Mouse (Mus musculus): ENCODE measurements around the gene Srrm4.

Gene Srrm4

DNA sequence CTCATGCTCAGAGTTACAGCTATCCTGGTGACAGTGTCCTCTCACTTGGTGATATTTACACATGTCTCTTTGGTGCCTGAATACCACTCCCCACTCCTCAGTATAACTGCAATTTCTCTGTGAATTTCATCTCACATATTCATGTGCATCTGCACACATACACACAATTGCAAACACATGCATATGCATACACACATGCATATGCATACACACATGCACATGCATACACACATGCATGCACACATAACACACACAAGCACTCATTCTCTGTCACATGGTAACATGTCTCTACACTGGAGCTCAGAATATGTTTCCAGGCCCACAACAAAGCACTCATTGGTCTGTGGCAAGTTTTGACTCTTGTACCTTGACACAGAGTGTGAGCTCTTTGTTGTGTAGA lies 39.0 kb downstream of the Srrm4 start:
- DNase-seq, result no peak

GRCm38 (mm10) chr5:116545746-116546145 lies 45.9 kb downstream of the Srrm4 start:
- no peak for DNase-seq

GRCm38 (mm10) chr5:116542317-116542716 lies 49.3 kb downstream of the Srrm4 start:
- no peak for DNase-seq

DNA sequence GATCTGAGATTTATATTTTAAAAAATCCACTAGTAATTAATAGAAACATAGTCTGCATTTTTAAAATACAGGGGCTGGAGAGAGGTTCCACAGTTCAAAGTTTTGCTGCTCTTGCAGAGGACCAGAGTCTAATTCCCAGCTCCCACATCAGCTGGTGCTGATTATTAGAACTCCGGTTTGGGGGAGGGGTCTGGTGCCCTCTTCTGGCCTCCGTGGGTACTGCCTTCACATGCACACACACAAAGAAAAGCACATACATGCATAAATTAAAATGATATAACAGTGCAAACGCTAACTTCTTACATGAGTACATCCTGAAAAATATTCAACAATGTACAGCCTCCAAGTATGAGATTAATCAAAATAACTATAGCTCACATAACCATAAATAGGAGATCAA lies 50.5 kb downstream of the Srrm4 start:
- DNase-seq, result no peak

GRCm38 (mm10) chr5:116539360-116539759 lies 52.3 kb downstream of the Srrm4 start:
- no peak for DNase-seq

GRCm38 (mm10) chr5:116538491-116538890 lies 53.1 kb downstream of the Srrm4 start:
- DNase-seq, result no peak

GRCm38 (mm10) chr5:116526324-116526723 lies 65.3 kb downstream of the Srrm4 start:
- DNase-seq, result no peak

GRCm38 (mm10) chr5:116525308-116525707 lies 66.3 kb downstream of the Srrm4 start:
- DNase-seq, result no peak

DNA sequence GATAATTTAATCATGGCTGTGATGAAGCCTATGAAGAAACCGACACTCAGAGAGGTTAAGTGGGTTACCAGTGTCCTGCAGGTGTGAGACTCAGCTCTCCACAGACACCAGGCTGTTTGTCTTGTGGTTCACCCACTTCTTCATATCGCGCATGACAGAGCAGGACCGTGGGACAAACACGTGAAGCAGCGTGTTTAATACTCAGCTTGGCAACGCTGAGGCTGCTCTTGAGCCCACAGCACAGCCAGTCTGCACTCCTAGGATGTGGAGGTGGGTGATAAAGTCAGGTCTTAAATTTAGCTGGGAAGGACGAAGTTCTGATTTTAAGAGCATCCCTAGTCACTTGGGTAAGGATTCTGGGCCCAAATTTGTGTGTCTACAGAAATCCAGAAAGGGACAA lies 68.1 kb downstream of the Srrm4 start:
- DNase-seq, result no peak

DNA sequence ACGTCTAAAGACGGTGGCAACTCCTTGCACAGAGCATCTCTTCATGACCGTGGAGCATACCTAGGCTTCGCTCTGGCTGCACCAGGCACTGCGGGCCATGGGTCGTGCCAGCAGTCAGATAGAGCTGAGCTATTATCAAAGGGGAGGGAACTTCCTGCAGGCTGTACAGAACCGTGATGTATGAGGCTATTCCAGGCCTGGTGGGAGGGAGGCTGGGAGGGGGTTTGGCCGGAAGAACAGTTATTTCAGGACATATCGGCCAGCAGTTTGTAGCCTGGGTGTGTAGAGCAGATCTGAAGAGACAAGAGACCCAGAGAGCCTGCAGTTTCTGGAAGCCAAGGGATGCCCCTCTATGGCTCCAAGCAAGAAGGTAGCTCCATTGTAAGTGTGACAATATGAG lies 68.5 kb downstream of the Srrm4 start:
- peak; percentile 4 to 18 for DNase-seq

- no peak for DNase-seq
These were observed 69.3 kb downstream of the Srrm4 start for GRCm38 (mm10) chr5:116522273-116522672.

DNA sequence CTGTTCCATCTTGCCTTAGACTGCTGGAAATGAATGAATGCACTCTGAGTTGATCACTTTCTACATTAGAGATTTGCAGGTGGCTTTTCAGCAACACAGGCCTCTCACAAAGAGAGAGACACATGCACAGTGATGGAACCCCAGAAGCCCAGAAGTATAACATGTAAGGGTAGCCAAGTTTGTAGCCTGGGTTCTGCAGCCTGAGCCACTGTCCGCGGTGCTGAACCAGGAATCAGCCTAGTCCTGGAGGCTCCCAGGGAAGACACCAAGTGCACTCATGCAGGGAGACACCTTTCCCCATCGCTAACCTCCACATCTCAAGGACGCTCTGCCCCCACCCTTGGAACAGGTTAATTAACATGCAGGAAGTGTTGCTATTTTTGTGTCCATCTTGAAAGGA lies 73.6 kb downstream of the Srrm4 start:
- no peak for DNase-seq

DNA sequence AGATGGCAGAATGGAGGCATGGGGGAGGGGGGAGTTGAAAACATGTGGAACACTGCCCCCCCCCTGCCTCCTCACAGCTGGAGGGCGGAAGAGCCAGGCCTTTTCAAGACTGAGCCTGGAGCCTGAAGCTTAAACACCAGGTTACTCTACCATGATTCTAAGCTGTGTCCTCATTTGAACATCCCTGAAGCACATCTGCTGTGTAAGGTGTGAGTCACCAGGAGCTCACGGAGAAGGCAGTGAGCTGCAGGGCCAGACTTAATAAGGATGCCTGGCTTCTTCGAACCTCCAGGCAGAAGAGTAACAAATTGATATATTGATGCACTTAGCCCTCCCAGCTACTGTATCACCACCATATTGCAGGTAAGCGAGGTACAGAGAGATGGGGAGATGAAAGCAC lies 79.5 kb downstream of the Srrm4 start:
- DNase-seq, result no peak

DNA sequence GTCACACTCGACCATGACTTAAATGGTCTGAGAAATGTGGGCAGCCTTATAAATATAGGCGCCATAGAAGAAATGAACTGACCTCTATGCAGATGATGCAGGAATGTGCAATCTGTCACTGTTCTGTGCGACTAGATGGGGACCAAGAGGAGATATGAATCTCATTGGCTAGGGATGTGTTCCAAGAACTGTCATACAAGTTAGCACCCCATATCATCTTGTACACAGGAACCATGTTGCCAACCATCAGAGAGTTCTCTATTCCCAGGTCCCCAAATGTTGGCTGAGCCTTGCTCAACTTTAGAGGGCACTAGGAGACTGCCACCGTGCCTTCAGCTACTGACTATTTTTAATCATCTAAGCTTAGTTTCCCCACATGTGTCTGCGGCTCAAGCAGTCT lies 81.4 kb downstream of the Srrm4 start:
- no peak for DNase-seq

DNA sequence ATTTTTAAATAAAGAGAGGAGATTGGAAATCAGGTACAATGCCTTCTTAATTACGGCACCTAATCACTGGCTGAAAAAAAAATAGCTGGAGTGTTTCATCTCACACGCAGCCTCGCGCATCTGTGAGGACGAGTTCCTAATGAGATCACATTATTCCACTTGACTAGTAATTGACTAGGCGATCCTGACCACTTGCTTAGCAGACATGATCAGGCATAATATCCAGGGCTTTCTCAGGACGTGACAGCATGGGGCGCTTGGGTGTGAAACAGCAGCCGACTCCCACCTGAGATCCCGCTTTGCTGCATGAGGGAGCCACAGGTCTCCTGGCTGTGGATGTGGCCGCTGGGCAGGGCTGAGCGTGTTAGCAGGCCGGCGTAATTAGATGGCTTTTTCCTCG lies 90.3 kb downstream of the Srrm4 start:
- DNase-seq, result no peak

- no peak for DNase-seq
These were observed 92.6 kb downstream of the Srrm4 start for GRCm38 (mm10) chr5:116498880-116499640.

DNA sequence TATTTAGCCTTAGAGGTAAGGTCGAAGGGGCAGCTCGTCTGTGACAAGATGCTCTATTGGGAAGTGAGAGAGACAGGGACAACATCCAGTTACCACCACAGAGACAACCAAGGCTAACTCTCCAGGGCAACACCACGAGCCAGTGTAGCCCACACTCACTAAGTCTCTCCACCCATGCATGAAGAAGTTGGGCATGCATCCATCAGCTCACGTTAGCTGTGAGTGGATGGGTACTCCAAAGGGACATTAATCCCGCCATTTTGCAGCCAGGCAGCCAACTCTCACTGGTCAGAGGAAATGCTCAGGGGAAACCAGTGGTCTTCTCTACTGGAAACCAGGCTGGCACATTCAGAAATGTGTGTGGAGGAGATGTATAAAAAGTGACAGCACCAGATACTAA lies 93.8 kb downstream of the Srrm4 start:
- no peak for DNase-seq

DNA sequence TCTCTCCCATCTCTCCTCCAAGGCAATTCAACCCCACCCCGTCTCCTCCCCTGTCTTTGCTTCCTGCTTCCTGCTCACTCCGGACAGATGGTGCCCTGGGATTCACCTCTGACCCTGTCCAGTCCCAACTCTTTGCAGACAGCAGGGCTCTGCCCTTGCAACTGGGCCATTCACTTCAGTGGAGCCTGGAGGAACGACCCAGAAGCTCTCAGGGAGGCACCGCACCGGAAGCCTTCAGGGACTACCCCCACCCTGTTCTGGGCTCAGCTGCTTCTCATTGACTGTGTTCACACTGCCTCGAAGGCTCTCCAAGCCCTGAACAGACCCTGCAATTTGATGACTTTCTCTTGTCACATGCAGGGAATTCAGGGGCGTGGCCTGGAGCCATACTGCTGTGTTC lies 94.4 kb downstream of the Srrm4 start:
- DNase-seq, result peak; percentile 25 to 45

DNA sequence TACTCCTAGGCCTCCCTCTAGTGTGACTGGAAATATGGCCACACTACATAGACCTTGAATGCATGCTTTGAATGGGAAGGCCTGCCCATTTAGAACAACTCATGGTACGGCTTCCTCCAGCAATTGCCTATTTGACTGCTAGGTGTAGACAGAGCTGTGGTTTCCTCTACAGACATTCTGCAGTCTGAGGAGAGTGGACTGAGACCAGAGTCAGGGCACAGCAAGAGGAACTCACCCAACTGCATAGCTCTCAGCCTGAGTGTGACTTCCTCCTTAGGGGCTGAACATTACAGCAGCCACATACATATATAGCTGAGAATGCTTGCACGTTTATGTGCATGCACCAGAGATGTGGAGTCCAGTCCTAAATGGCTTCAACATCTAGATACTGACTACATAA lies 94.9 kb downstream of the Srrm4 start:
- DNase-seq, result no peak

- no peak for DNase-seq
These were observed 96.2 kb downstream of the Srrm4 start for GRCm38 (mm10) chr5:116495466-116495865.

DNA sequence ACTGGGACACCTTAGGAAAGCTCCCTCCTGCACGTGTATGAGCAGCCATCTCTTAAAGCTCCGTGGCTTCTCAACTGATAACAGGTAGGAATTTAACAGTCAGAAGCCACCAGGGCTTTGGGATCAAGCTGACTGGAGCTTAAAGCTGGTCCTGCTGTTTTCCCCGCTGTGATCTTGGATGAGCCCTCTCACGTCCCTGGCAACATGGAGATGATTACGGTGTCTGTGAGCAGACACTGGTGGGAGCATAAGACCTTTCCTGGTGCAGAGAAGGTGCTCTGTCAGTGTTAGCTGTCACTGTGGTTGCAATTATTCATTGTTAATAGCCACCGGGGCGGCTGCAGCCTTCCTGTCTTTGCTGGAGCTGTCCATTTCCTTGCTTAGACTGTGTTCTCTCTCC lies 97.2 kb downstream of the Srrm4 start:
- no peak for DNase-seq

- DNase-seq, result no peak
These were observed 98.9 kb downstream of the Srrm4 start for GRCm38 (mm10) chr5:116492726-116493125.

DNA sequence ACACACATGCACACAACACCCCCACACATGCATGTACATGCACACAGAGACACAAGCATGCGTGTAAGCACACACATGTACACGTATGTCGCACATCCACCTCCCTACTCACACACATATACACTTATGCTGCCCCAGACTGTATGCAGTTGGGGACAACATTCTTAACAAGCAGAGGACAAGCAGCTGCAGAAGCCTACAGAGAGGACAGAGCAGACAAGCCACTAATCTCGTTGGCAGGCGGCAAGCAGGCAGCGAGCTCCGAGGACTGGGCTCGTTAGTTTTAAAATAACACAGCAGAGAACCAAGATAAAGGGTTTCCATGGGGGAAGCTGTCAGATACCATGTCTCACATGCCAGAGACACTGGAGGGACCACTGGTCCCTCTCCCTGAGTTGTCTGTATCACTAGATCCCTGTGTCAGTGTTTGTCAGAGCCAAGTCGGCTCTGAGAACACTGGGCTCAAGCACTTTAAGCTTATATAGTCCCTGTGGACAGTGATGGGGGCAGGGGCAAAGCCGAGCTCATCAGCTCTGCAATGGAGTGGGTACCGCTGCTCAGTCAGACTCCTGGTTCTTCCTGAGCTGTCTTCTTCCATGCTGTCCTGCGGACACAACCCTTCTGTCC lies 99.7 kb downstream of the Srrm4 start:
- no peak for DNase-seq

GRCm38 (mm10) chr5:116490826-116491225 lies 100.8 kb downstream of the Srrm4 start:
- peak; percentile 16 to 36 for DNase-seq

DNA sequence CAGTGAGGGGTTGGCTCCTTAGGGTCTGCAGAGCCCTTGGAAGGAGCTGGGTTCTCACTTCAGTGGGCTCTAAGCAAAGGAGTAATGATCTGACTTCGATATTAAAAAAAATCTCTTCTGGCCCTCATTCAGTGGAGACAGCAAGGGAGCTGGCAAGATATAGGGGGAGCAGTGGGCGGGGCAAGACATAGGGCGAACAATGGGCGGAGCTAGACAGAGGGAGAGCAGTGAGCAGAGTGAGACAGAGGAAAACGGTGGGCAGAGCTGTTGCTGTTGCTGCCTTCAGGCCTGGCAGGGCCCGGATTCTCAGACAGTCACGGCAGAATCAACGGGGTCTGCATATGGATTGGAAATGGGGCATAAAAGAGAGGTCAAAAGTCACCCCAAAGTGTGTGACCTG lies 102.0 kb downstream of the Srrm4 start:
- DNase-seq, result no peak

All from kidney, adult 8-10 months (tissue).